Mouse (Mus musculus) left cerebral cortex, postnatal 4 days (tissue): ENCODE measurements around the gene Prr12. TPM values are rescaled to one million over a fixed set of nuclear protein-coding genes. Genes with fewer than 3 reads are reported as not detected.

ENCODE experiments used
- DNase-seq: peaks from one replicate; pipeline ENCODE4 v3.0.0-alpha.2; 2022
- intact Hi-C: fragments of 180-260 bp; cut with DNase I; formaldehyde crosslinking; loops from one replicate; pipeline ENCODE4 v1.15.1; 2025
- total RNA-seq, 2 experiments: library from RNA; stranded (reverse); gene quantifications; 2 replicates each; pipeline ENCODE4 v1.2.3; 2021

Gene Prr12
- total RNA-seq, 2 experiments from 2014 or later: 77.9 to 80.6 TPM

GRCm38 (mm10) chr7:45052181-45052861 is 360 bp downstream of the Prr12 start:
- intact Hi-C loops: no loop called here
- DNase-seq: peak; percentile 55

DNA sequence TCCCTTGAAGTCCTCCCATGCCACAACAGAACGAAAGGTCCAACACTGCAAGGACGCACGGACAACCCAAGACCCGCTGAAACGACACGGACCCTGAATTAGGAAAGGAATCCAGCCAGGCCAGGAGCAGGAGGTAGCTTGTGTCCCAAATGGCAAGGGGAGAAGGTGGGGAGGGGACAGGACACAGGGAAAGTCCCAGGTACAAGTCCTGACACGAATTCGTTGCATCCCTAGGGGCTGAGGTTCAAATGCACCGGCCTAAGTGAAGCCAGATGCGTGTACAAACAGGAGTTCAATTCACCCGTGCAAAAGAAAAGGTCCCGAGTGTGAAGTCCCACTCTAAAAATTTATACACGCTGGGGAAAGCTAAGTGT is 1.1 kb downstream of the Prr12 start:
- intact Hi-C loops: no loop called here
- no peak for DNase-seq

DNA sequence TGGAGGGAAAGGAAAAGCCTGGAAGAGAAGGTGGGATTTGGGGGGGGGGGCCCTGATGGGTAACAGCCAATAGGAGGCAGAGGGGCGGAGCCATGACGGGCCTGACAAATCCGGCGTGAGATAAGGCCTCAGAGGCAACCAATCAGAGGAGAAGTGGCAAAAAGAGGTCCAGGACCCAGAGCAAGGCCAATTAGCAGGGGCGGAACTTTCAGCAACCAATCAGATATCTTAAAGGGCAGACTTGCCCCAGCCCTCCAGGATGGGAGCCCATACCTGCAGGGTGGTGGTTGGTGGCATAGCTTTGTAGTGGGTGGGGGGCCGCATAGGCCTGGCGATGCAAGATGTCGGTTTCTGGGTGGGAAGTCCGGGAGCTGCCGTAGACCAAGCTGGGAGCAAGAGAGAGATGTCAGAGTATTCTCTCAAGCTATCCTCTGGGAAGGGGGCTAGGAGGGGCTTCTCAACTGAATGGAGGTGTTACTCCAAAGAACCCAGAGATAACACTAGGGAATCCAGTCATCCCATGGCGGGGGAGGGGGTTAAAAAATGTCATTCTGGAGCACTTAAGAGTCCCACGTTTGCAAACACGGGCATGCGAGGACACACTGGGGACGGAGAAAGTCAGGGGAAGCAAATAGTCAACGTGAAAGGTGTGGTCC is 1.6 kb downstream of the Prr12 start:
- DNase-seq: peak; percentile 88
- intact Hi-C loops: no loop called here

- no peak for DNase-seq
- intact Hi-C loops: no loop called here
Observed at GRCm38 (mm10) chr7:45048923-45049657, 3.6 kb downstream of the Prr12 start.

GRCm38 (mm10) chr7:45048001-45048890 is 4.4 kb downstream of the Prr12 start:
- intact Hi-C loops: no loop called here
- DNase-seq: no peak

DNA sequence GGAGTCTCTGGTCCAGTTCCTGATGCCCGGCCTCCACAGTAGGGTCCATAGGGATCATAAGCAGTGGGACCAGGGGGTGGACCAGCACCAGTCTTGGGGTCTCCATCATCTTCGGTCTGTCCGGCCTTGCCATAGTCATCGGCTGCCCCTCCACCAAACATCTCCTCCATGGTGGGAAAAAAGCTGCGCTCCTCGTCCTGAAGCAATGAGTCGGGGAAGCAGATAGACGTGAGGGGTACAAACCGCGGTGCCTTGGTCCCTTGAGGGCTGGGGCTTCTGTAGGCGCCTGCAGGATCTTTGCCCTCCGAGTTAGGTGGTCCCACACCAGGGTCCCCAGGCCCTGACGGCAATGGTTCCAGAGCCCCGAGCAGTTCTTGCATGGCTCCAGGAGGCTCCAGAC is 5.2 kb downstream of the Prr12 start:
- intact Hi-C loops: no loop called here
- DNase-seq: no peak

DNA sequence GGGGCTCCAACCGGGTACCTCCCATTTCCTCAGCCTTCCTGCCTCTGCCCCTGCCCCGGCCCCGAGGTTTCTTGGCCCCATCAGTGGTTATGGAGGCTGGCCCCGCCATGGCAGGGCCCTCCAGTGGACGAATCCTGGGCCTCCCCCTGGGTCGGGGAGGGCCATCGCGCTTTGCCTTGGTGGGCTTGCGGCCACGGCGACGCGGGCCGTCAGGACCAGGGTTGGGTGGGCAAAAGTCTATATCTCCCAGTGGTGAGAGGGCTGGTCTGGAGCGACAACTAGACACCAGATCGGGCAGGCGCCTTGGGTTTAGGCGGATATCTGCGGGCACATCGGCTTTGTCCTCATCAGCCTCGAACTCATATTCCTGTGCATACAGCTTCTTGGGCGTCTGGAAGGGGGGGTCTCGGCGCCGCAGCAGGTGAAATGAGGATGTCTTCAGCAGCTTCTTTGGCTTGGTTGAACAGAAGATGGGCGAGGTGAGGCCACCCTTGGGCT is 5.8 kb downstream of the Prr12 start:
- DNase-seq: no peak
- intact Hi-C loops: no loop called here

DNA sequence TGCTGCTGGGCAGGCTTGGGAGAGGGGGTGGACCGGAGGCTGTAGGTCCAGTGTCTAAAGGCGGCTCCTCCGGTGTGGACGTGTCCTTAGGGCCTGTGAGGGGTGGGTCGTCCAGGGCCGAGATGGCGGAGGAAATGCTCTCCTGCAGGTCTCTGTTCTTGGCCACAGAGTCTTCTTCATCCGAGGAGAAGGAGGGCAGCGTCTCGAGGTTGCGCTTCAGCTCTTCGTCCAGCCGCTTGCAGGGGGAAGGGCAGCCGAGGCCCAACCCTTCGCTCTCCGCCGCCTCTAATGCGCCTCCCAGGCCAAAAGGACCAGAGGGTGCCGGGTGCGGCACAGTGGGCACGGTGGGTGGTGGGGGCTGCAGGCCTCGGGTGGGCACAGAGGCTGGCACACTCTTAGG is 6.9 kb downstream of the Prr12 start:
- intact Hi-C loops: no loop called here
- no peak for DNase-seq

DNA sequence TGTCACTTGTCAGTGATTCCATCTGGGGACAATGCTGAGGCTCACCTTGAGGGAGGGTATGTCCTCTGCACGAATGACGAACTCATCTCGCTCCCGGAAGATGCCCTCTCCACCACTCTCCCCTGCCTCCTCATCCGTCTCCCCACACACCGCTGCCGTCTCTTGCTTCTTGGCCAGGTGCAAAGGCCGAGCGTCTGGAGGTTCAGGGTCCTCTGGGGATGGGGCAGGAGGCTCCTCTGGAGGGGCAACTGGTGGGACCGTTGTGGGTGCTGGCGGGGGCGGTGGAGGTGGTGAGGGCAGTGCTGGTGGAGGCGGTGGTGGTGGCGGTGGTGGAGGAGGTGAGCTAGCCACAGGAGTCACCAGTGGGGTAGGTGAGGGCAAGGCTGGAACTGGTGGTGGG is 9.4 kb downstream of the Prr12 start:
- intact Hi-C loops: no loop called here
- no peak for DNase-seq

DNA sequence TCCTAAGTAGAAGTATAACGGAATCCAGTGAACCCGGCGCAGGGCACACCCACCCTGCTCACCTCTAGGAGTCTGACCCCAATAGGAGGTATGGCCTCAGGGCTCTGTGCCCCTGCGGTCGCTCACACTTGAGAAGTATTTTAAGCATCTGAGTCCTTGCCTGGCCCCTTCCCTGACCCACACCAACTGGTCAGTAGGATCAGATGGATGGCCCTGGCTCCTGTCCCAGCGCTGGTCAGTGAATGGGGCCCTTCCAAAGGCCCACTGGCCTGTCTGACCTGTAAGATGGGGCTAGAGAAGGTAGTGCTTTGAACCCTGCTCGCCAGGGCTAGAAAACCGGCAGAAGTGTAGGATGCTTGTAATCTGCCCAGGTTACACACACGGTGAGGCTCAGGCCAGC is 11.8 kb downstream of the Prr12 start:
- DNase-seq: no peak
- intact Hi-C loops: no loop called here

DNA sequence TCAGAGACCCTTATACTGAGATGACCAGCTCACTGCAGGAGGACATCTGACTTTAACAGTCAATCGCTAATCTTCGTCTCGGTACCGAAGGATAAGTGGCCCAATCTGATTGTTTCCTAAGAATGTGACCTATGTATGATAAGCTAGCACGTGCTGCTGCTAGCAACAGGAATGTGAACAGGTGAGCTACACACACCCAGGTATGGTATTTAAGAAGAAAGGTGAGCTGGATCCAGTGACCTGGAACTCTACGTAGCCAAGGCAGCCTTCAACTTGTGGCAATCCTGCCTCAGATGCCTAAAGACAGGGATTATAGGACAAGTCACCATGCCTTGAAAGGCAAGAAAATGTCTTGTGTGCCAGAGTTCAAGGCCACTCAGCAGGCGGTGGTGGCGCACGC is 14.3 kb downstream of the Prr12 start:
- DNase-seq: no peak
- intact Hi-C loops: no loop called here

- peak; percentile 56 for DNase-seq
- intact Hi-C loops: no loop called here
Observed at GRCm38 (mm10) chr7:45037720-45038361, 14.8 kb downstream of the Prr12 start.

DNA sequence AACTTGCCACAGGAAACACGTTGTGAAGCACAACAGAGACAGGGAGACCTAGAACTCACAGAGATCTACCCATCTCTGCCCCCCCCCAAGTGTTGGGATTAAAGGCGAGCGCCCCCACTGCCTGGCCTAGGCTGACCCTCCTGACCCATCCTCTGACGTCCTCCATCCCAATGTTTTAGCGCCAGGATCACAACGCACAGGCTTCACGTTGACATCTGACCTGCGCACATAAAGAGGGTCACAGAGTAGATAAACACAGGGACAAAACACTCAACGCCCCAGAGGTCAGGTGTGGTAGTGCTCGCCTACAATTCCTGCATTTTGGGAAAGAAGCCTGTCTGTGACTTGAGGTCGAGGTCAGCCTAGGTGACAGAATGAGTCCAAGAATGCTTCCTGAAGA is 16.0 kb downstream of the Prr12 start:
- DNase-seq: no peak
- intact Hi-C loops: no loop called here

GRCm38 (mm10) chr7:45035631-45036030 is 17.1 kb downstream of the Prr12 start:
- intact Hi-C loops: no loop called here
- no peak for DNase-seq

DNA sequence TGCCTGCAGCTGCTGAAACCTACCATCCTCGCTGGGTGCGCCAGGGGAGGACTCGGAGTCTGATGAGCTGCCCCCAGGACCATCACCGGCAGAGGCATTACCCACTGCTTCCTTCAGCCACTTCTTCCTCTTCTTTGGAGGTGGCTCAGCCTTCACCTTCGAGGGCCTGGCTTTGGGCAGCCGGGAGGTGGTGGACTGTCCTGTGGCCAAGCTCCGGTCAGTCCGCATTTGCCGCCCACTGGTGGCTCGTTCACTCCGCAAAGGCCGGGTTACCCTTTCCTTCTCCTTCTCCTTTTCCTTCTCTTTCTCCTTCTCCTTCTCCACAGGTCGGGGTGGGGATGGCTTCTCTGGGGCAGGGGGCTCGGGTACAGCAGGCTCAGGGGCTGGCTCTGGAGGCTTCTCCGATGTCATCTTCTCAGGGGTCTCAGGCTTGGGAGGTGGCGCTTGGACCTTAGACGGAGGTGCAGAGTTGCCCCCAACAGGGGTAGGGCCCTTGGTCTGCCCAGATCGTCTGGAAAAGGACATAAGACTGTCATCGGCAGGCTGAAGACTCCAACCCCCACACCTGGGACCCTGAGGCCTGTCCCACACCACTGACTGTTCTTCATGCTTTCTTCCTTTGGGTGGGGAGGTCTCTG is 18.8 kb downstream of the Prr12 start:
- intact Hi-C loops: no loop called here
- DNase-seq: no peak

DNA sequence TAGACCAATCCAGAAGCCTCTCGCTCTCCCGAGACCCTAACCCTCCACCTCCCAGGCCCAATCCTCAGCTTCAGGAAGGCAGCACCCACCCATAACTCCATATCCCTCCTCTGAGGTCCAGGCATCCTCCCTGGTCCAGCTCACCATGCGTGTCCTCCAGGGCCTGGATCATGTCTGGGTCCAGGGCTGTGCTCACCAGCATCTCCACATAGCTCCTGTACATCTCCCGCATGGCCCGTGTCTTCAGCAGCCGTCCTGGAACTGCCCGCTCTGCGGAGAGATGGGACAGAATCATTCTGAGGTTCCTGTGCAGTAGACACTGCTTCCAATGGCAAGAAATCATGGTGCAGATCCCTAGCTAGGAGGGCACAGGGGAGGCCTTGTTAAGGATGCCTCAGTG is 21.8 kb downstream of the Prr12 start:
- intact Hi-C loops: no loop called here
- DNase-seq: no peak

- intact Hi-C loops: no loop called here
- no peak for DNase-seq
Observed at GRCm38 (mm10) chr7:45029995-45030394, 22.7 kb downstream of the Prr12 start.

DNA sequence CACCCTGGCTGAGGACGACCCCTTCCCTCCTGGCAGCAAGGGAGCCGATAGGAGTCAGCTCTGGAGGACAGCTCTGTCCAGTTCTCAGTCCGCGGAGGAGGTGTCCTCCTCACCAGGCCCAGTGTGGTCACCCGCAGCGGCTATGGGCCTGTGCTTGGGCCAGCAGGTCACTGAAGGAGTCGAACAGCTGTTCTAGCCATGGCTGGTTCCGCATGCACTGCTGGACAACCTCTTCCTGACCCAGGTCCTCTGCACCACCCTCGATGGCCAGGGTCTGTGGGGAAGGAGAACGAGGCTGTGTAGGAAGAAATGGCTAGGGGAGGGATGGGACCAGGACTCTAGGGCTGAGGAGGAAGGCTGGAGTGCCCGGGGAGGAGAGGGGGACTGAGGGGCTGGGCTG is 24.3 kb downstream of the Prr12 start:
- no peak for DNase-seq
- intact Hi-C loops: no loop called here

GRCm38 (mm10) chr7:45027761-45028160 is 24.9 kb downstream of the Prr12 start:
- DNase-seq: no peak
- intact Hi-C loops: no loop called here

- DNase-seq: no peak
- intact Hi-C loops: no loop called here
Observed at GRCm38 (mm10) chr7:45026256-45026655, 26.4 kb downstream of the Prr12 start.
